Mouse (Mus musculus) stomach, embryonic 15.5 days (tissue): Measurements from ENCODE around the gene Trim14. TPM values are rescaled to one million over a fixed set of nuclear protein-coding genes. Genes with fewer than 3 reads are reported as not detected.

Experiments
- ATAC-seq: fragments of 200-750 bp; cut with Nextera tagmentation; 2 replicates; pipeline ENCODE4 v1.8.0; 2017; ENCODE audit warnings: low read depth, moderate number of reproducible peaks, moderate TSS enrichment; ENCODE audit not compliant: insufficient read depth, low FRiP score
- H3K27ac ChIP-seq: fragments of 300-500 bp; sonication (generic); 2 replicates; pipeline ENCODE4 v1.5.1; 2015; ENCODE audit warnings: mild to moderate bottlenecking, inconsistent platforms
- H3K27me3 ChIP-seq: fragments of 300-500 bp; sonication (generic); replicated peaks from 2 replicates; pipeline ENCODE4 v1.6.1; 2015; ENCODE audit warnings: inconsistent platforms
- H3K36me3 ChIP-seq: fragments of 300-500 bp; sonication (generic); 2 replicates; pipeline ENCODE4 v1.6.1; 2015; ENCODE audit warnings: inconsistent platforms
- H3K4me1 ChIP-seq: fragments of 300-500 bp; sonication (generic); 2 replicates; pipeline ENCODE4 v1.6.1; 2015; ENCODE audit warnings: inconsistent platforms
- H3K4me2 ChIP-seq: fragments of 300-500 bp; sonication (generic); 2 replicates; pipeline ENCODE4 v1.6.1; 2015; ENCODE audit warnings: mild to moderate bottlenecking, inconsistent platforms
- H3K4me3 ChIP-seq: fragments of 300-500 bp; sonication (generic); replicated peaks from 2 replicates; pipeline ENCODE4 v1.5.1; 2015; ENCODE audit warnings: inconsistent platforms
- H3K9ac ChIP-seq: fragments of 300-500 bp; sonication (generic); 2 replicates; pipeline ENCODE4 v1.6.1; 2015; ENCODE audit warnings: inconsistent platforms
- H3K9me3 ChIP-seq: fragments of 300-500 bp; sonication (generic); 2 replicates; pipeline ENCODE4 v1.6.1; 2016; ENCODE audit warnings: inconsistent platforms
- WGBS: fragments of 180-500 bp; shearing (Covaris S2); methylation state at CpG from one replicate; pipeline ENCODE4 v1.1.7; 2015; 5-methylcytosine and 5-hydroxymethylcytosine counted together
- polyA plus RNA-seq: library from polyadenylated mRNA; unstranded; fragments of >200 nt; fragmentation: Nextera tagmentation; extraction: Ambion mirVana; gene quantifications from 2 replicates; pipeline ENCODE4 v1.2.1, GENCODE M21; 2015

The Trim14 gene
- polyA plus RNA-seq, 1 experiment from 2014 or later = 5.3 TPM

DNA sequence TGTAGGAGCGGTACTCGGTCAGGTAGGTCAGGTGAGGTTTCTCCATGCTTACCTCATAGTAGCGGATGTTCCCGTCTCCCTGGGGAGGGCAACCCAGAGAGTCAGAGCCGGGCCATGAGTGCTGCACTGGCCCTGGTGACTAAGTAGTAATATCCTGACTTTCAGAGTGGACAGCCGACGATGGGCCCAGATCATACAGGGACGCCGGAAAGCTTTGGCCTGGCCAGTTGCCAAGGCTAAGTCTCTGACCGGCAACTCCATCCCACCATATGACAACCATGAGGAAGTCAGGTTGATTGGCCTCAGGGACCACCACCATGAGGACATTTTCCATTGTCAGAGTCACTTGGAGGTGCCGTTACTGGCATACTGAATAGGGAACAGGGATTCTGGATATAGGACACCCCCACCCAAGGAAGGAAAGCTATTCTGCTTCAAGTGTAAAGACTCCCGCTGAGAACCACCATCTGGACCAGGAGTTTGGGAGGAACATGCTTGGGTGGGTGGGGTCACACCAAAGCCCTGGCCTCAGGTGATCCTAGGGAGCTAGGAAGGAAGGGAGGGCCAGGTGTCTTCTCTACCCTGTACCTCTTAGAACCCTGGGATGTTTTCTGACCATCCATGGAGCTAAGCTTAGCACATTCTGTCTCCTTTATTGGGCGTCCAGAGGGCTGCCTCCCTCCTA, 7.6 kb upstream of the Trim14 start:
- WGBS = 86% methylated on average over 13 of the region's 13 CpGs
- H3K4me2 ChIP-seq = no peak overlapping the region
- H3K4me1 ChIP-seq = no peaks in the 10 kb centered on the region
- H3K9me3 ChIP-seq = no peaks in the 10 kb centered on the region
- no peak overlapping the region for H3K9ac ChIP-seq
- H3K27me3 ChIP-seq = no peaks in the 10 kb centered on the region
- no peak overlapping the region for H3K27ac ChIP-seq
- no peaks in the 10 kb centered on the region for H3K36me3 ChIP-seq
- no peak overlapping the region for H3K4me3 ChIP-seq
- no peak for ATAC-seq

GRCm38 (mm10) chr4:46541707-46542106, 5.8 kb upstream of the Trim14 start:
- no peaks in the 10 kb centered on the region for H3K9me3 ChIP-seq
- WGBS = 50% methylated on average over 9 of the region's 9 CpGs
- H3K27me3 ChIP-seq = 0 out of 2 replicates have a peak, but pooled peaks cover 1% of the 10 kb centered on the region
- H3K4me3 ChIP-seq = no peak overlapping the region
- no peaks in the 10 kb centered on the region for H3K36me3 ChIP-seq
- H3K27ac ChIP-seq = no peak overlapping the region
- ATAC-seq = no peak
- no peak overlapping the region for H3K4me2 ChIP-seq
- H3K9ac ChIP-seq = no peak overlapping the region
- H3K4me1 ChIP-seq = no peaks in the 10 kb centered on the region

GRCm38 (mm10) chr4:46539167-46539566, 3.2 kb upstream of the Trim14 start:
- no peak overlapping the region for H3K4me3 ChIP-seq
- no peak overlapping the region for H3K4me2 ChIP-seq
- H3K36me3 ChIP-seq = no peaks in the 10 kb centered on the region
- no peak overlapping the region for H3K27ac ChIP-seq
- 54% methylated on average over 9 of the region's 9 CpGs for WGBS
- no peak overlapping the region for H3K9ac ChIP-seq
- peaks cover 17% of the 10 kb centered on the region for H3K4me1 ChIP-seq
- ATAC-seq = no peak
- peaks cover 22% of the 10 kb centered on the region for H3K27me3 ChIP-seq
- H3K9me3 ChIP-seq = no peaks in the 10 kb centered on the region

- H3K9me3 ChIP-seq = no peaks in the 10 kb centered on the region
- 0 out of 2 replicates have a peak overlapping the region, but pooled peaks have one; percentile 31 for H3K27ac ChIP-seq
- peak overlapping the region; percentile 35; the same call in 1 of the 2 replicates for H3K9ac ChIP-seq
- peak overlapping the region; percentile 67 for H3K4me2 ChIP-seq
- peaks cover 17% of the 10 kb centered on the region for H3K4me1 ChIP-seq
- no peaks in the 10 kb centered on the region for H3K36me3 ChIP-seq
- H3K27me3 ChIP-seq = peaks cover 29% of the 10 kb centered on the region
- 6% methylated on average over 16 of the region's 16 CpGs for WGBS
- H3K4me3 ChIP-seq = peak overlapping the region; percentile 53
- no peak for ATAC-seq
These were observed 679 bp downstream of the Trim14 start for GRCm38 (mm10) chr4:46535094-46535830.

DNA sequence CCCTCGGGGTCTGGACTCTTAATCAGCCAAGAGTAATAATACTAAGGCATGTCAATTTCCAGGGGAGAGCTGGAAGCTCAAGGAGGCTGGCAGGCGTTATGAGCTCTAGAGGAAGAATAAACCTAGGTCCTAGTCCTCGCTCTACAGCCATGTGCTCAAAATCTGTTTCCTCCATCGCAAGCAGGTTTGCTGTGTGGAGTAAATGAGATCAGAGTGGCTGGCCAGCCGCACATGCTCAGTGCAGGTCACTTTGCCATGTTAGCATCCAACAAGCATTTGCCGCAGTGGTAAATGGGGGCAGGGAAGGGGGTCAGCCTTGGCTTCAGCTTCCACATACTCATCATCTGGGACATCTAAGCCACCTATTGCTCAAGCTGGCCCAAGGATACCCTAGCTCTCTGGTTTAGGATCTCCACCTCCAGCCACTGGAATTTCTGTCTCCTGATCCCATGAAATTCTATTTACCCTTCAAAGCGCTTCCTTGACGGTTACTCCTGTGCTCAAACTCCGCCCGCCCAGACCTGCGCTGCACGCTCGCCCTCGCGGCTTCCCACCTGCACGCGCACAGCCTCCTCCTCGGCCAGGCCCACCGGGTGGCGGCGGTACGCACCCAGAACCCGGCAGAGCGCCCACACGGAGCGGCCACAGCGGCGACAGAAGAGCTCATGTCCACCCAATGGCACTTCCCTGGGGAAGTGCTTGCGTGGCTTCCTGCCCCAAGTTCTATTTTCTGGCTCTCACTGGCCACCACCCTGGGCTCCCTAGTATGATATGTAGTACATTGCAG, 1.8 kb downstream of the Trim14 start:
- peak overlapping the region; percentile 53 for H3K4me3 ChIP-seq
- no peak overlapping the region for H3K9ac ChIP-seq
- H3K4me1 ChIP-seq = peaks cover 17% of the 10 kb centered on the region
- no peak for ATAC-seq
- H3K36me3 ChIP-seq = no peaks in the 10 kb centered on the region
- H3K27ac ChIP-seq = no peak overlapping the region
- peaks cover 29% of the 10 kb centered on the region for H3K27me3 ChIP-seq
- WGBS = 7% methylated on average over 29 of the region's 29 CpGs
- H3K4me2 ChIP-seq = peak overlapping the region; percentile 67
- no peaks in the 10 kb centered on the region for H3K9me3 ChIP-seq

GRCm38 (mm10) chr4:46532926-46533325, 3.0 kb downstream of the Trim14 start:
- Histone ChIP-seq H3K36me3 (no peaks in the 10 kb centered on the region), H3K4me1 (peaks cover 17% of the 10 kb centered on the region), H3K27ac (no peak overlapping the region), H3K4me3 (no peak overlapping the region), H3K4me2 (no peak overlapping the region), H3K27me3 (peaks cover 29% of the 10 kb centered on the region), H3K9me3 (no peaks in the 10 kb centered on the region), H3K9ac (no peak overlapping the region)
- WGBS = 83% methylated on average over 7 of the region's 7 CpGs
- ATAC-seq = no peak

- Histone ChIP-seq H3K4me2 (no peak overlapping the region), H3K27ac (no peak overlapping the region), H3K4me1 (peaks cover 17% of the 10 kb centered on the region), H3K27me3 (peaks cover 29% of the 10 kb centered on the region), H3K9me3 (no peaks in the 10 kb centered on the region), H3K9ac (no peak overlapping the region), H3K36me3 (no peaks in the 10 kb centered on the region), H3K4me3 (no peak overlapping the region)
- 83% methylated on average over 2 of the region's 2 CpGs for WGBS
- no peak for ATAC-seq
These were observed 3.4 kb downstream of the Trim14 start for GRCm38 (mm10) chr4:46532511-46532910.

- H3K9me3 ChIP-seq = no peaks in the 10 kb centered on the region
- peaks cover 12% of the 10 kb centered on the region for H3K27me3 ChIP-seq
- no peak overlapping the region for H3K9ac ChIP-seq
- no peaks in the 10 kb centered on the region for H3K36me3 ChIP-seq
- ATAC-seq = no peak
- H3K4me1 ChIP-seq = peaks cover 11% of the 10 kb centered on the region
- H3K27ac ChIP-seq = no peak overlapping the region
- 55% methylated on average over 7 of the region's 7 CpGs for WGBS
- no peak overlapping the region for H3K4me3 ChIP-seq
- H3K4me2 ChIP-seq = no peak overlapping the region
These were observed 6.2 kb downstream of the Trim14 start for GRCm38 (mm10) chr4:46529722-46530121.

DNA sequence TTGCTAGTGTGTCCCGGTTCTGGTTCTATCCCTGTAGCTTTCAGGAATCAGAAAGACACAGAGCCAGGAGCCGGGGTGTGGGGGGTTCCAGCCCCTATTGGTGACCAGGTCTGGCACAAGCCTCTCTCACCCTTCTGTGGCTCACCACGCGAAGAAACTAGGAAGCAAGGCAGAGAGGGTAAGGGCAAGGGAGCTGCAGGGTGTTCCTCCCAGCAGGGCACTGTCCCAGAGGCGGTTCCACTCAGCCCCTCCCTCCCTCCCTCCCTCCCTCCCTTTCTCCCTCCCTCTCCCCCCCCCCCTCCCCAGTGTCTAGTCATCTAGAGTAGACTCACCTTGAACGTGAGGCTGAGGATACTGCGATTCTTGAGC, 8.4 kb downstream of the Trim14 start:
- Histone ChIP-seq H3K9ac (peak overlapping the region; percentile 6; the same call in 1 of the 2 replicates), H3K4me2 (peak overlapping the region; percentile 67), H3K27ac (0 out of 2 replicates have a peak overlapping the region, but pooled peaks have one; percentile 35), H3K9me3 (no peaks in the 10 kb centered on the region), H3K4me1 (peaks cover 6% of the 10 kb centered on the region; the same call in 1 of the 2 replicates), H3K36me3 (no peaks in the 10 kb centered on the region), H3K27me3 (no peaks in the 10 kb centered on the region), H3K4me3 (peak overlapping the region; percentile 39)
- 2% methylated on average over 6 of the region's 7 CpGs for WGBS
- ATAC-seq = peak; percentile 72

GRCm38 (mm10) chr4:46526798-46527557, 9.0 kb downstream of the Trim14 start:
- Histone ChIP-seq H3K27ac (0 out of 2 replicates have a peak overlapping the region, but pooled peaks have one; percentile 35), H3K9ac (peak overlapping the region; percentile 6; the same call in 1 of the 2 replicates), H3K9me3 (no peaks in the 10 kb centered on the region), H3K27me3 (no peaks in the 10 kb centered on the region), H3K4me2 (peak overlapping the region; percentile 67), H3K36me3 (no peaks in the 10 kb centered on the region), H3K4me1 (peaks cover 6% of the 10 kb centered on the region; the same call in 1 of the 2 replicates), H3K4me3 (peak overlapping the region; percentile 39)
- ATAC-seq = peak; percentile 81
- WGBS = 28% methylated on average over 17 of the region's 17 CpGs

- Histone ChIP-seq H3K9ac (no peak overlapping the region), H3K4me3 (no peak overlapping the region), H3K4me2 (no peak overlapping the region), H3K9me3 (no peaks in the 10 kb centered on the region), H3K27ac (no peak overlapping the region), H3K4me1 (peaks cover 6% of the 10 kb centered on the region; the same call in 1 of the 2 replicates), H3K36me3 (no peaks in the 10 kb centered on the region), H3K27me3 (no peaks in the 10 kb centered on the region)
- no peak for ATAC-seq
- WGBS = 84% methylated on average over 3 of the region's 3 CpGs
These were observed 9.7 kb downstream of the Trim14 start for GRCm38 (mm10) chr4:46526226-46526625.
